Mouse (Mus musculus) heart, postnatal 0 days (tissue): ENCODE results near the gene Lyrm7. TPM values are rescaled to one million over a fixed set of nuclear protein-coding genes. Genes with fewer than 3 reads are reported as not detected.

Source experiments
- ATAC-seq: fragments of 200-750 bp; cut with Nextera tagmentation; 2 replicates; pipeline ENCODE4 v1.8.0; 2017; ENCODE audit warnings: low read depth, moderate number of reproducible peaks, moderate library complexity; ENCODE audit not compliant: insufficient read depth
- DNase-seq: peaks from one replicate; pipeline ENCODE4 v3.0.0-alpha.2; 2016; ENCODE audit warnings: low spot score
- H3K27ac ChIP-seq: fragments of 300-500 bp; sonication (generic); 2 replicates; pipeline ENCODE4 v1.5.1; 2014; ENCODE audit warnings: low read depth, mild to moderate bottlenecking
- H3K27me3 ChIP-seq: fragments of 300-500 bp; sonication (generic); 2 replicates; pipeline ENCODE4 v1.6.1; 2014; ENCODE audit warnings: low read length, mixed read lengths; ENCODE audit not compliant: control insufficient read depth, insufficient read depth
- H3K36me3 ChIP-seq: fragments of 300-500 bp; sonication (generic); replicated peaks from 2 replicates; pipeline ENCODE4 v1.6.1; 2014; ENCODE audit warnings: low read length, mixed read lengths; ENCODE audit not compliant: control insufficient read depth, insufficient read depth
- H3K4me1 ChIP-seq: fragments of 300-500 bp; sonication (generic); 2 replicates; pipeline ENCODE4 v1.6.1; 2014; ENCODE audit warnings: antibody characterized with exemption; ENCODE audit not compliant: control insufficient read depth, insufficient read depth
- H3K4me2 ChIP-seq: fragments of 300-500 bp; sonication (generic); 2 replicates; pipeline ENCODE4 v1.6.1; 2014; ENCODE audit warnings: low read depth, mild to moderate bottlenecking, low read length, moderate library complexity
- H3K4me3 ChIP-seq: fragments of 300-500 bp; sonication (generic); 2 replicates; pipeline ENCODE4 v1.5.1; 2014; ENCODE audit warnings: low read depth, low read length
- H3K9ac ChIP-seq: fragments of 300-500 bp; sonication (generic); replicated peaks from 2 replicates; pipeline ENCODE4 v1.6.1; 2014; ENCODE audit warnings: low read depth, low read length, mixed read lengths
- H3K9me3 ChIP-seq: fragments of 300-500 bp; sonication (generic); replicated peaks from 2 replicates; pipeline ENCODE4 v1.6.1; 2016; ENCODE audit warnings: low read length; ENCODE audit not compliant: control insufficient read depth
- CTCF ChIP-seq: IDR thresholded peaks from 2 replicates; pipeline ENCODE4 v1.5.1; 2016; ENCODE audit warnings: antibody characterized with exemption, control low read depth, low read depth
- EP300 ChIP-seq: IDR thresholded peaks from 2 replicates; pipeline ENCODE4 v1.6.1; 2016; ENCODE audit warnings: antibody characterized with exemption, low read depth
- WGBS: fragments of 180-500 bp; shearing (Covaris S2); extraction: QIAGEN DNeasy Blood & Tissue Kit; methylation state at CpG from one replicate; pipeline ENCODE4 v1.1.7; 2014; 5-methylcytosine and 5-hydroxymethylcytosine counted together
- polyA plus RNA-seq: library from polyadenylated mRNA; unstranded; fragments of >200 nt; fragmentation: Nextera tagmentation; extraction: Ambion mirVana; gene quantifications from 2 replicates; pipeline ENCODE4 v1.2.1, GENCODE M21; 2015
- total RNA-seq: library from RNA; depleted of rRNA; stranded (reverse); fragments of >200 nt; gene quantifications from 2 replicates; pipeline ENCODE4 v1.2.3, GENCODE M21; 2014; ENCODE audit warnings: low replicate concordance

Gene Lyrm7
- total and polyA plus RNA-seq, 2 experiments from 2014 or later, result 4.5 to 20.2 TPM

DNA sequence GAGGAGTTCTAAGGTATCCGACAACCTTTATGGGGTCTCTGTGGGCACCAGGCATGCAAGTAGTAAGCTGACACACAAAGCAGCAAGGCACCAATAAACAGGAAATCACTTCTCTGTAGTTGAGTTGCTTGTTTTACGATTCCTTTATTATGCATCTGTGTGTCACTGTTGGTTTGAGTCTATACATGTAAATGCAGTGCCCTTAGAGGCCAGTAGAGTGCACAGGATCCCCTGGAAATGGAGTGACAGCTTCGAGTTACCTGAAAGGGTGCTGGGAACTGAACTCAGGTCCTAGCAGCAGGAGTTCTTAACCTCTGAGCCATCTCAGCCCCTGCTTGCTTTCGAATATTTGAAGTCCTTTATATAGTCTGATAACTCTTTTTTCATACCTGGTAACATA lies 21.0 kb downstream of the Lyrm7 start:
- no peak for DNase-seq
- H3K9me3 ChIP-seq, result no peaks in the 10 kb centered on the region
- H3K36me3 ChIP-seq, result no peaks in the 10 kb centered on the region
- peaks cover under 1% of the 10 kb centered on the region; the same call in 1 of the 2 replicates for H3K4me1 ChIP-seq
- no peak overlapping the region for H3K4me3 ChIP-seq
- TF ChIP-seq CTCF (no peak), EP300 (no peak)
- no peak overlapping the region for H3K9ac ChIP-seq
- WGBS, result 88% methylated on average over 4 of the region's 4 CpGs
- ATAC-seq, result no peak
- H3K27ac ChIP-seq, result no peak overlapping the region
- H3K27me3 ChIP-seq, result no peaks in the 10 kb centered on the region
- H3K4me2 ChIP-seq, result no peak overlapping the region

DNA sequence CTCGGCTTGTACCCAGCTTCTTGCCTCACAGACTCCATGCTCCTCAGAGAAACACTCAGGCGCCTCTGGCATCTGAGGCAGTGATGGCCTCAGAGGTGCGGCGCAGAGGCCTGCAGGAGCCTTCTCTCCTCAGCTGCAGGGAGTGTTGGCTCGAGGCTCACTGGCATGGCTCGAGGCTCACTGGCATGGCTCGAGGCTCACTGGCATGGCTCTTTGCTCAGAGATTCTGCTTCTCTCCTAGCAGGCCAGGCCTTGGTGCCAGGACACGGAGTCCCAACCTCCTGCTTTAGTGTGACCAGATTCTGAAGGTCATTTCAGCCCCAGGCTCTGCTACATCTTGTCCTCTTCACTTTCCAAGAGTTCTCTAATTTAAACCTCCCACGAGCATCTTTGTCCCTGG lies 24.6 kb downstream of the Lyrm7 start:
- no peaks in the 10 kb centered on the region for H3K4me1 ChIP-seq

DNA sequence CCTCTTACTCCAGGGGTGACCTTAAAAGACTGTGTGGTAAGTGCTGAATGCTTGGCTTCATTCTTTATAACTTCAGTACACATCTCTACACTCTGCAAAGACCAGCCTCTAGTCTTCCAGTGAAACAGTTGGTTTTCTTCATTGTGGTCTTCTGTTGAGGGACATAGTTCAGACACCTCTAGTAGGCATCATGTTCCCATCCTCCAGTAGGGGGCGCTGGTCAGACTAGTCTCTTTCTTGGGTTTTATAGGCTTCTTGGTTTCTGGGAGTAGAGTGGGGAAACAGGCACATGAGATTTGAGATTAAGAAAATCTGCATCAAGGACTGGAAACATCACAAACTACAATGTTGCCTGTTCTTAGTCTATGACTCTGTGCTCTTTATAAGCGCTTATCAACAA lies 26.1 kb downstream of the Lyrm7 start:
- H3K4me1 ChIP-seq, result no peaks in the 10 kb centered on the region
- no peak overlapping the region for H3K9ac ChIP-seq
- WGBS, result 62% methylated on average over 2 of the region's 2 CpGs
- DNase-seq, result no peak
- no peaks in the 10 kb centered on the region for H3K36me3 ChIP-seq
- TF ChIP-seq CTCF, result 0 out of 2 replicates have a peak, but pooled peaks have one; percentile 4
- no peak for TF ChIP-seq EP300
- H3K27me3 ChIP-seq, result no peaks in the 10 kb centered on the region
- ATAC-seq, result no peak
- no peak overlapping the region for H3K4me3 ChIP-seq
- no peaks in the 10 kb centered on the region for H3K9me3 ChIP-seq
- H3K4me2 ChIP-seq, result no peak overlapping the region
- H3K27ac ChIP-seq, result no peak overlapping the region

More for the DNA sequence above, 24.6 kb downstream of the Lyrm7 start:
- Histone ChIP-seq H3K27ac (no peak overlapping the region), H3K36me3 (no peaks in the 10 kb centered on the region), H3K9me3 (no peaks in the 10 kb centered on the region), H3K4me3 (no peak overlapping the region), H3K9ac (no peak overlapping the region), H3K27me3 (no peaks in the 10 kb centered on the region), H3K4me2 (no peak overlapping the region)
- no peak for ATAC-seq
- DNase-seq, result no peak
- TF ChIP-seq CTCF (no peak), EP300 (no peak)
- WGBS, result 82% methylated on average over 9 of the region's 9 CpGs

DNA sequence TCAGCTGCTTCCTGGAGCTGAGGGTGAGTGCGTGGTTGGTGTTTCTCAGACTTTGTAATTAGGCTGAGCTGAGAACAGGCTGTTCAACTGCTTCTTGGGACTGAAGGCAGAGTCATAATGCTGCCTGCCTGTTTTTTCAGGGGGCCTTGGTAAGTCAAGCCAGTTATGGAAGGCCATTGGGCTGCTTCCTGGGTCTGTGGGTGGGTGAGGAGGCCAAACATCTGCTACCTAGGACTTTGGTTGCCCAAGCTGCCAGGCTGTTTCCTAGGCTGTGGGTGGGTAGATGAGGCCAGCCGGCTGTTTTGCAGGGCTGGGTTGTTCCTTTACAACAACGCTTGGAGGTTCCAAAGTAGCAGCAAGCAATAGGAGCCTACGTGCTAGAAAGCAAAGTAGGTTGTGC lies 26.9 kb downstream of the Lyrm7 start:
- H3K4me1 ChIP-seq, result no peaks in the 10 kb centered on the region
- DNase-seq (no peak), ATAC-seq (no peak)
- H3K4me3 ChIP-seq, result no peak overlapping the region
- TF ChIP-seq CTCF (no peak), EP300 (no peak)
- H3K9me3 ChIP-seq, result no peaks in the 10 kb centered on the region
- WGBS, result 79% methylated on average over 4 of the region's 4 CpGs
- no peak overlapping the region for H3K9ac ChIP-seq
- H3K4me2 ChIP-seq, result no peak overlapping the region
- no peaks in the 10 kb centered on the region for H3K27me3 ChIP-seq
- H3K27ac ChIP-seq, result no peak overlapping the region
- no peaks in the 10 kb centered on the region for H3K36me3 ChIP-seq

DNA sequence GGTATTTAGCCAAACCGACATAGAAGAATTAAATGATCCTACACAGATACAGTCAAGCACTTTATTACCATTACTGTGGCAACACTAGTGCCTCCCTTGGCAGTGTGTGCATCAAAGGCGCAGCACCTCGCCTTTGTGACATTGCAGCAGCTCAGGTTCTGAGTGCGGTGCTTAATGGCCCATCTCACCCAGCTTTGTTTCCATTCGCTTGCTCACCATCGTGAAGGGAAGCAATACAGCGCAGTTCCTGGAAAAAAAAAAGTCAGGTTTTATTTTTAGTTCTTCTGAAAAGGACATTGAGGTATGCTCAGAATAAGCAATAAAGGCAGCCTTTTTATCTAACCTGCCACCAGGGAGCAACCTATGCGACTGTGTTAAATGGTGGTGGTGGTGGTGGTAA lies 33.9 kb downstream of the Lyrm7 start:
- Histone ChIP-seq H3K27ac (no peak overlapping the region), H3K4me2 (no peak overlapping the region), H3K36me3 (no peaks in the 10 kb centered on the region), H3K9me3 (peaks cover 4% of the 10 kb centered on the region; the same call in 1 of the 2 replicates), H3K4me3 (no peak overlapping the region), H3K9ac (no peak overlapping the region), H3K4me1 (no peaks in the 10 kb centered on the region), H3K27me3 (no peaks in the 10 kb centered on the region)
- no peak for DNase-seq
- WGBS, result 85% methylated on average over 8 of the region's 8 CpGs
- TF ChIP-seq CTCF (no peak), EP300 (no peak)
- ATAC-seq, result no peak

DNA sequence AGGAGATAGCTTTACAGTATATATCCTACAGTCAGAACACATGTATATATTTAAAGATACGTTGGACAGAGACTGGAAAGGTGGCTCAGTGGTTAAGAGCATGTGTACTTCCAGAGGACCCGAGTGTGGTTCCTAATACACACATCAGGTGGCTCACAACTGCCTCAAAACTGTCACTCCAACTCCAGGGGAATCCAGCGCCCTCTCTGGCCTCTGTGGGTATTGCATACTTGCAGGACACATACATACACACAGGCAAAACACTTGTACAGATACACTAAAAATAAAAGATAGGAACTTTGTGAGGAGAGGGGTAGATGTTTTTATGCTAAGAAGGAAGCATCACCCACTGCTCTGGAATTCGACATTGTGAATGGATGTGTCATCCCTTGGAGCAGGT lies 34.9 kb downstream of the Lyrm7 start:
- Histone ChIP-seq H3K9ac (no peak overlapping the region), H3K4me2 (no peak overlapping the region), H3K9me3 (peaks cover 4% of the 10 kb centered on the region; the same call in 1 of the 2 replicates), H3K36me3 (no peaks in the 10 kb centered on the region), H3K4me3 (no peak overlapping the region), H3K4me1 (no peaks in the 10 kb centered on the region), H3K27ac (no peak overlapping the region), H3K27me3 (no peaks in the 10 kb centered on the region)
- 79% methylated on average over 4 of the region's 4 CpGs for WGBS
- no peak for ATAC-seq
- TF ChIP-seq CTCF (no peak), EP300 (no peak)
- DNase-seq, result no peak
